Mouse (Mus musculus) kidney, postnatal 25 days (tissue): Measurements from ENCODE around the gene Camk2n1.
A peak's percentile ranks its signal among the peaks of the same experiment; 100 is the strongest.
"Not testable (repeated sequence)": the region's sequence is repeated elsewhere in the genome, so short reads cannot be mapped to it uniquely, and the experiment has no call there.

Source experiments
- DNase-seq, 2 experiments: peaks; one replicate each; pipeline ENCODE4 v3.0.0; 2021; ENCODE audit warnings: mixed read lengths in 2 of 2

The Camk2n1 gene

DNA sequence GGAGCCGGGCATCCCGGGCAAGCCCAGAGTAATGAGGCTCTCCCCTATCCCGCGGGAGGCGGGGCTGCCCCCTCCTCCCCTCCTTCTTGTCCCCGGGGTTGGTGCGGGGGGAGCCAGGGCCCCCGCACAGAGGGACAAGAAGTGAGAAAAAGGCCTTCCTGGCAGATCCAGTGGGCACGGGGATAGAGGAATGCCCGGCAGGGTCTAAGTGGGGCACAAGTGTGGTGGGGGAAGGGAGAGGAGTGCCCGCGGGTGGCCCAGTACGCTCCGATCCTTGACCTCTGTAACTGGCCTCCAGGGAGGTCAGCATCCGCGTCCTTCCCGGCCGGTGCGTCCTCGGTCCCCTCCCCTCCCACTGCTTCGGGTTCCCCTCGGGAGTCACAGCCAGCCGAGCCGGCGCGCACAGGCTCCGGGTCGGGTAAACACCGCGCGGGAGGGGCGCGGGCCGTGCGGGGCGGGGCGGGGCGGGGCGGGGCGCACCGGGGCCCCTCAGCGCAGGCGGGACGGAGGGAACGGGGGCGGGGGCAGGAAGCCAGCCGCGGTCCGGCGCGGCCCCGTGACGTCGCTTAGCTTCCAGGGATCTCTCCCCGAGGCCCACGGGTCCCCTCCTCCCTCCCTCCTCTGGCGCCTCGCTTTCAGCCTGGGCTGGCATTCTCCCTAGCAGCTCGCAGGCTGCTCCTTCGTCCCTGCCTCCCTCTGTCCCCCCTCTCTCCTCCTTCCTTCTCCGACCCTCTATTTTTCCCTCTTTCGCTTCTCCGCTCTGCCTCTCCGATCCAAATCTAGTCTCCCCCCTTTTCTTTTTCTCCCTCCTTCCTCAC is at the start of gene Camk2n1:
Gene Camk2n1, plus strand, starts transcription at position 562 of the 818 bp plus-strand sequence.
- DNase-seq, result peak; percentile 90 to 97

DNA sequence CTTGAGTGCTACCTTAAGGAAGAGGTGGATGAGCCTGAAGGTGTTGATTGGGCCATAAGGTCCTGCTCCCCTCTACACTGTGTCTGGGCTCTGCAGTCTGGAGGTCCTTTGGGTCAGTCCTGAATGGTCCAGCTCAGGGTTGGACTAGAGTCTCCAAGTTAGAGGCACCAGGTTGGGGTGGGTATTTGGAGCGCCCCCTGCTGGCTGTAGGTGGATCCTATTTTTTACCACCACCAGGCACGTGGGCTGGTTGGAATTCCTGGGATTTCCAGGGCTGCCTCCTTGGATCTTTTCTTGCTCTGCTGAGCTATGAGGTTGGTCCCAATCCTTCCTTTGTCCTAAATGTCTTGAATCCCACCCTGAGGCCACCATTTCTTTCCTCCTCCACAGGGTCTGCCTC is 49.3 kb upstream of the Camk2n1 start:
- peak; percentile 71 to 75 for DNase-seq

GRCm38 (mm10) chr4:138407479-138408194 is 46.5 kb upstream of the Camk2n1 start:
- DNase-seq, result peak in 1 of 2 experiments; percentile 17

DNA sequence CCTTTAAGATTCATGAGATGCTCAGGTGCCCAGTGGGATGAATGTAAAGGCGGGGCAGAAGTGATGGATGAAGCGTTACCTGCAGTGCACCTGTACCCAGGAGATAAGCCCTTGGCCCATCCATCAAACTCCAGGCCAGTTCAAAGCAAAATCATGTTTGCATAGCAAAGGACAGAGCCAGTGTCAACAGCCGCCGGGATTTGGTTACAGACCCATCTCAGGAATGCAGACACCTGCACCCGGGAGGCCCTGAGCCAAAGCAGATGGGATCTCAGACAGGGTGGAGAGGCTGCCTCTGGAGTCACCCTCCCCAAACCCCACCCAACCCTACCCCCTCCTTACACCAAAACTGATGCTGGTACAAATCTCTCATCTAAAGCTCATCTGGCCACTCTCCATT is 43.1 kb upstream of the Camk2n1 start:
- no peak for DNase-seq

GRCm38 (mm10) chr4:138411504-138412121 is 42.5 kb upstream of the Camk2n1 start:
- DNase-seq, result no peak

DNA sequence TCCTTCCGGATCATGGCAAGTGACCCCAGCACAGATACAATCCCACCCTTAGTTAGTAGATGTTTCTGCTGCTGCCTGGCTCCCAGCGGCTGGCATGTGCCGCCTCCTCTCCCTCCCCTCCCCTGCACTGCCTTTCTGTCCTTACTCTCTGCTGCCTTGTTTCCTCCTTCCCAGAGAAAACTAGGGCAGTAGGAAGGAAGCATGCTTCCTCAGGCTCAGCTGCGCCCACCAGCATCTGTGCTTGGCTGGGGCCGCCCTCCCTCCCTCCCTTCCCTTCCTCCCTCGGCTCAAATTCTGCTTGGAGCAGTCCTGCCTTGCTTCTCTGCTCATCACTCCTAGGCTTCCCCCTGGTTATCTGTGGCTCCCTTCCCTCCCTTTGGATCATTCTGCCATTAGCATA is 39.4 kb upstream of the Camk2n1 start:
- DNase-seq, result peak in 1 of 2 experiments; percentile 15

DNA sequence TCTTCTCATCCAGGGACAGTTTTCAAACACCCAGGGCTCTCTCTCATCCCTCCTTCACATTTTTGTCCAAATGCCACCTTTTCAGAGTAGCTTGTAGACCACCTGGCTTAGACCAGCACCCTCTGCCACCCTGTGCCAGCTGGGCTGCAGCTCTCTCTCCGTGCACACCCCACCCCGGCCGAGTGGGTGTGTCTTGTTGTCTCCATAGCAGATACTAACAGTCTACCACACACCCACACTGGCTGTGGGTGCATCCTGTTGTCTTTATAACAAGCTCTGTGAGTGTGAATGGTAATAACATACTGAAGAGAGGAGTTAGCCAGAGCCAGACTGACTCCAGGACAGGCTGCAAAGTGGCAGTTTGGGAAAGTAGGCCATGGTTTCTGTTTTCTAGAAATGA is 38.1 kb upstream of the Camk2n1 start:
- DNase-seq, result no peak

DNA sequence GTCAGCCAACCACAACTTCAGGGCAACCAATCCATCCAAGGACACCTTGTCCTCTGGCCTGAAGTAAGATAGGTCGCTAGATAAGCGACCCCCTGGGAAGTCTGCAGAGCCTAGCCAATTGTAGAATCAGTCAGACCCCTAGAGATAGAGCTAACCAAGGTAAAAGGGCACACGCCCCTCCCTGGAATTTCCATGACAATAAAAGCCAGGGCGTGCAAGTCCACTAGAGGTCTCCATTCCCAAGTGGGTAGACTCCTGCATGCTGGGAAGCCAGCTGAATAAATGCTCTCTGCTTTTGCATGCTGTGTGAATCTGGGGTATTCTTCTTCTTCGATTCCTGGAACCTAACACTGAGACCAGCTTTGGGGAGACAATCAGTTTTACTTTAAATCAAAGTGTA is 37.7 kb upstream of the Camk2n1 start:
- no peak for DNase-seq

DNA sequence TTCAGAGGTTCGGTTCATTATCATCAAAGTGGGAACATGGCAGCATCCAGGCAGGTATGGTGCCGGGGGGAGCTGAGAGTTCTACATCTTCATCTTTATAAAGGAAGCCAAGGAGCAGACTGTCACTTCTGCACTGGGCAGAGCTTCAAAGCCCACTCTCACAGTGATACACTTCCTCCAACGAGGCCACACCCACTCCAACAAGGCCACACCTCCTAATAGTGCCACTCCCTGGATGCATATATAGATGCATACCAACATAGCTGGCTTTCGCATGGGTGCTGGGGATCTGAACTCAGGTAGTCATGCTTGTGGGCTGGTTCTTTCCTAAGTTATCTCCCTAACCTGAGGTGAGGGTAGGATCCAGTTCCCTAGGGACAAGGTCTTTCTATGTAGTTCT is 36.2 kb upstream of the Camk2n1 start:
- no peak for DNase-seq

DNA sequence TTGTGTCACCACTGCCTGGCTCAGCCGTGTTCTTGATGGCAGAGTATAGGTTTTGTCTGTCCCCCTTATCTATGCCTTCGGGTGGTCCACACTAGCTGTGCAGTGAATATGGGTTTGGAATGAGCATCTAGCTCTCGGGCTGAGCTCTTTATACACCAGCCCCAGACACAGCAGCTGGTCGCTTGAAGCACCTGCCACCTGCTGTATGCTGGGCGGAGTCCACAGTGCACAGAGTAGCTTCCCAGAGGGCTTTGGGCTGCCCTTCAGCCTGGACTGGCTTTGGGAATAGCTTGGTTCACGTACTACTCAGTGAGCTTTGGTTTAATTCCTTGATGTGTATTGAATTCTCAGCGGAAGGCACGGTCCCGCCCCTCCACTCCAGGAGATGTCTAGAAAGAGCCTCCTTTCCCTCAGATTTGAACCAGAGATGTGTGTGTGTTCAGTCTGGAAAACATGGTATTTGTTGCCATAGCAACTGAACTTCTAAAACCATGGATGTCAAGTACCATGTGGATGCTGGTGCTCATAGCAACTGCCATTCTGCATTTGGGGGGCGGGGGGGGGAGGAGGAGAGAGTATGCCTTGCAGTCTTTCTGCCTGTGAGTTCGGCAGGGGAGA is 35.7 kb upstream of the Camk2n1 start:
- no peak for DNase-seq

GRCm38 (mm10) chr4:138425028-138425427 is 29.1 kb upstream of the Camk2n1 start:
- no peak for DNase-seq

DNA sequence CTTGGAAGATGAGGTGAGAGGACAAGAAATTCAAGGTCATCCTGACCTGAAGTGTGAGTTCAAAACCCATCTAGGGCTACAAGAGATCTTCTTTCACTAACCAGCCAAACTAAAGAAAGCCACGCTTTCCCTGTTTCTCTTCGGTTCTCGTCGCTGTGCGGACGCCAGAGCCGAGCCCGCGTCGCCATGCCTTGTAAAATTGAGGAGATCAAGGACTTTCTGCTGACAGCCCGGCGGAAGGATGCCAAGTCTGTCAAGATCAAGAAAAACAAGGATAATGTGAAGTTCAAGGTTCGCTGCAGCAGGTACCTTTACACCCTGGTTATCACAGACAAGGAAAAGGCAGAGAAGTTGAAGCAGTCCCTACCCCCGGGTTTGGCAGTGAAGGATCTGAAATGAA is 28.5 kb upstream of the Camk2n1 start:
- DNase-seq, result not testable (repeated sequence)

- peak; percentile 85 to 92 for DNase-seq
Measured at GRCm38 (mm10) chr4:138426778-138427705, 27.1 kb upstream of the Camk2n1 start.

GRCm38 (mm10) chr4:138429778-138430177 is 24.3 kb upstream of the Camk2n1 start:
- DNase-seq, result peak in 1 of 2 experiments; percentile 64

DNA sequence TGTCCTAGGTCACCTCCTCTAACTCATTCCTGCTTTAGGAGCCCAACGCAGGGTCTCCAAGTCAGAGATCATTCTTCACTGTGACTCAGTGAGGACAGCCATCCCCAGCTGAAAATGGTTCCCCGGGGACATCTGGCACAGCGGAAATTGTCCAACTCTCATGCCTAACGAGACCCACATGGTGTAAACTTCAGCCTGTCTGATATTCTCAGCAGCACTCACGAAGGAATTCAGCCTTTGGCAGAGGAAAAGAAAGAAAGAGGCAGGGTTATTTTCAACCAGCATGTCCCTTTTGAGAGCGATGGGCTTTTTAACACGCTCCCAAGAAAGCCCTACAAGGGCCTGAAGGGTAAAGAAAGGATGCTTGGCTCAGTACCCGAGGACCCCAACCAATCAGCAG is 22.8 kb upstream of the Camk2n1 start:
- DNase-seq, result no peak

DNA sequence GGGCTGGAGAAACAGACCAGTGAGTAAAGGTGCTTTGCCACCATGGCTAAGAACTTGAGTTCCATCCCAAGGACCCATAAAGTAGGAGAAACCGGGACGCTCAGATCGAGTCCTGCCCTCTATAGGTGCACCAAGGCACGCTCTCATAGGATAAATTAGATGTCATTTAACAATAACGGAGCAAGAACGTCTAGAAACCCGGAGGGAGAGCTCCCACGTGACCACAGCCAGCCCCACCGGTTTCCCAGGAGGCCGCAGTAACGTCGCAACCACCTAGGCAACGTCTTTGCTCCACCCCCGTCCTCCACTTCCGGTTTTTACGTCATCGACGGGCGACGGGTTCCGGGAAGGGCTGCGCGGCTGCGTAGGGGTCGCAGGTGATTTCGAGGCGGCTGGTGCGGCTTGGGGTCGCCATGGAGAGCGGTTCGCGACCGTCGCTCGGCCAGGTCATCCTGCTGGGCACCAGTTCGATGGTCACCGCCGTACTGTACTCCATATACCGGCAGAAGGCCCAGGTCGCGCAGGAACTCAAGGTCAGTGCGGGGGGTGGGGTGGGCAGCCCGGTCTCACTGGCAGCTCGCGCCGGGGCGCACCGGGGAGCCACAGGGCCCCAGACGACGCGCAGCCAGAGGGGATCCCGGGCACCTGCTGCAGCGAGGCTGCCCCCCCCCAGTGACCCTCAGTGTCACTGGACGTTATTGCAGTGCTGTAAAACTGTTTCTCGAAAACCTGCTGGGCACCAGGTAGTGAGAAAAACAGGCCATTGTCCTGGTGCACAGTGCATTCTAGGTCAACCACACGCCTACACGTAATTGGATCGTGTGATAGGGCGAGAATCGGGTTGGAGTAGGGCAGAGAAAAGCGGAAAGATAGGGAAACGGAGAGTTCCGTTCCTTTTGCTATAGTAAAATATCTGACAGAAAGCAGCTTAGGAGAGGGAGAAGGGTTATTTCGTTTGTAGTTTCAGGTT is 19.5 kb upstream of the Camk2n1 start, which contains the start of gene Mul1:
Gene Mul1, plus strand, starts transcription at position 325 of the 970 bp plus-strand sequence.
- peak; percentile 95 to 97 for DNase-seq

- DNase-seq, result peak in 1 of 2 experiments; percentile 55
Measured at GRCm38 (mm10) chr4:138440062-138440461, 14.1 kb upstream of the Camk2n1 start.

GRCm38 (mm10) chr4:138444941-138445340 is 9.2 kb upstream of the Camk2n1 start:
- DNase-seq, result no peak

DNA sequence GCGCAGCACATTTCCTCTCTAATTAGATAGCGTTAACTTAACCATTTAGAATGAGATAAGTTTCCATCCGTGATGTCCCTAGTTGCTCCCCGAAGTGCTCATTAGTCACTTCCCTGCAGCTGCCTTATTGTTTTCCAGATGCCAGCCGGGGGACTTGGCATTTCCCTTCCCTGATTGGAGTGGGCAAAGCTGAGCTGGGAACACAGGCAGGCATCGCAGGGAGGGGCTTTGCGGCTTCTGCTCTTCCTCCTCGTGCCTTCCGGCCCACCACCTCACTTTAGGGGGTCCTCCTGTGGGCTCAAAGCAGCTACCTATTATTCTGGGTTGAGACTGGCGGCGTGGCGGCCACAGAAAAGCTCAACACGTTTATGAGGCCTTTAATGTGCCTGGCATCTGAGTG is 7.1 kb upstream of the Camk2n1 start:
- DNase-seq, result no peak

DNA sequence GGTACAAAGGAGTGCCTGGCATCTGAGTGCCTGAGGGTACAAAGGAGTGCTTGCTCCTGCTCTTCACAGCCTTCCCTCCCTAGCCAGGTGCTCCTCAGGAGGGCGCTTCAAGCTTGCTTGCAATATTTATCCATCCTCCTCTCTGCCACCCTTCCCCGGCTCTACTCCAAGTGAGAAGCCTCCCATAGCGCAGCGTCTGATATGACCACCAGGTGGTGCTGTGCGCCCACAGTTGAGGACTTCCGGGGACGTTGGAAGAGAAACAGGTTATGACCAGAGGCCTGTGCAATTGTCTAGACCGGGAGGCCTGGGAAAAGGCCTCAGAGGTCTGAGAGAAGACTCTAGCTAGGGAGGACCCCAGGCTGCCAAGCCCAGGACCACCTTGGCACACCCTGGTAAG is 6.7 kb upstream of the Camk2n1 start:
- peak; percentile 91 to 93 for DNase-seq
